Mouse (Mus musculus): Measurements from ENCODE around the gene 1810062G17Rik.

1810062G17Rik gene

DNA sequence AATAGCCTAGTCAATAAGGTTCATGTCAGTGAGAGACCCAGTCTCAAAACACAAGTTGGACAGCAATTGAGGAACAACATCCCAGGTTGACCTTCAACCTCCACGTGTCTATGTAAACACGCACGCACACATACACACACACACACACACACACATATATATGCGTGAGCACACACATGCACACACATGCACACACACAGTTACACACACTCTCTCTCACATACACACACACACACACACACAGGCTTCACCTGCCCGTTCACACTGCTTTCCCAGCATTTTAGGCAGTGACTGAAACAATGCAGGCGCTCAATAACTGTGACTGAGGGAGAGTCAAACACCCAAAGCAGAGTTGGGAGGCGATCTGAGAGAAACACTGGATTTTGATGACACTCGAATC, 29.6 kb downstream of the 1810062G17Rik start:
- no peak for DNase-seq (ENCODE audit: extremely low read depth, low read depth)

GRCm38 (mm10) chr3:36505809-36506735, 30.3 kb downstream of the 1810062G17Rik start:
- DNase-seq (ENCODE audit: extremely low read depth, low read depth): no peak

DNA sequence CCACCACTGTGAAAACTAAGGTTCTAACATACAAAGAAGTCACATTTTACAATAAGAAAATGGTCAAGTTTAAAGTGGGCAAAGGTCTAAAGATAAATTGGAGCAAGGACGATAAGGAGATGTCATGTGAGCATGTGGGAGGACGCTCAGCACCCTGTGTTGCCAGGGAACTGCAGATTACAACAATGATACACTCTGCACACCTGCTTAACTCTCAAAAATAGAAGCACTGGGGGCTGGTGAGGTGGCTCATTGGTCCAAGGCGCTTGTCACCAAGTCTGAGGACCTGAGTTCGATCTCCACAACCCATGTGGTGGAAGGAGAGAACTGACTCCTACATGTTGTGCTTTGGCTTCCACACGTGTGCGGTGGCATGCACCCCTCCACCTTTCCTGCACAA, 35.8 kb downstream of the 1810062G17Rik start:
- DNase-seq (ENCODE audit: extremely low read depth, low read depth): no peak

- no peak for DNase-seq (ENCODE audit: extremely low read depth, low read depth)
These were observed 40.5 kb downstream of the 1810062G17Rik start for GRCm38 (mm10) chr3:36516196-36516595.

DNA sequence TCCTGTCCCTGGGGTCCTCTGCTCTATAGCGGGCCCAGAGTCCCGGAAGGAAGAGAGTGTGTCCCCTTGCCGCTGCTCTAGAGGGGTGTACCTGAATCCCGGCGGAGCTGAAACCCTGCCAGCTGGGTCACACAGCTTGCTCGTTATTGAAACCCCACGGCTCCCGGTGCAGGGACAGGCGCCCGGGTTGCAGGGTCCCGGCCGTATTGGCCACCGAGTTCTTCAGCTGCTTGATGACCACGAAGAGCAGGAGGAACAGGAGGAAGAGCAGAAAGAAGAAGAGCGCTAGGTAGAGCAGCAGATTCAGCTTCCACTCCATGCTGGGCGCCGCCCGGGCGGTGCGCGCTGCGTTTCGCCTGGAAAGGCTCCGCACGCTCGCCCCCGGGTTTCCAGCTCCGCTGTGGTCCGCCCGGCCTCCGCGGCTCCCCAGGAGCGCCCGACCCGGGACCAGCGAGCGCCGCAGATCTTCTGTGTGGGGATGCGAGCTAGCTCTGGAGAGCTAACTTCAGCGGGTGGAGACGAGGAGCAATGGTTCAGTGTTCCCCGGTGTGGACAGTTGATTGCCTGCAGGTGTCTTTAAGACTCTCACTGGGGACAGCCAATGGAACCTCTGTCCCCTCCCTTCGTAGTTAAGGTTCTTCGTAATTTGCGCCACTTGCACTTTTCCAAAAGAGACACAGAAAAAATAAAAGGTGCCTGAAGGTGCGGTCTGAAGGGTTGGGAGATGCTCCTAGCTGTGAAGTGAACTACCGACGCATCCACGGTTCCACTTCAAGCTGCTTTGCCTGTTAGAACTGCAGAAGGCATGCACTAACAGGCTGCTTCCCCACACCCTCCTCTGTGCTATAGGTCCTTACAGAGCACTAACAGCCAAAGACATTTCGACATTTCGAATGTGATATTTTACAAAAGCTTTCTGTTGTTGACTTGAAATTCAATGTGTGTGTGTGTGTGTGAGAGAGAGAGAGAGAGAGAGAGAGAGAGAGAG, 45.6 kb downstream of the 1810062G17Rik start, which contains the start of gene Gm11549:
Gene Gm11549 (minus strand): TSS at position 741 of the 988 bp plus-strand sequence.
- DNase-seq (ENCODE audit: extremely low read depth, low read depth): no peak

DNA sequence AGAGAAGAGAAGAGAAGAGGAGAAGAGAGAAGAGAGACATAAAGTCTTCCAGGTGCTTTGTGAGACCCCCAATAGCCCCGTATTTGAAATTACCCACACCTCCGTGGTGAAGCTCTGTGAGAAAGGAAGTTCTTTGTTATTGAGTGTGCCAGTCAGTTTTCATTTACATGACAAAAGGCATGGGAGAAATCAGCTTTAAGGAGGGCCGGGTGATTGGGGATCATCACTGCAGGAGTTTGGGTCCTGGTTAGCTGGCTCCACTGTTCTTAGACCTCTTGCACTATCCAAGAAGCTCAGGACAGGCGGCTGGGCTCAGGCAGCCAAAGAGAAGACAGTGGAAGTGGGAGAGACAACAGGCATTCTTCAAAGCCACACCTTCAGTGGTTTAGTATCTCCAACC, 46.4 kb downstream of the 1810062G17Rik start:
- no peak for DNase-seq (ENCODE audit: extremely low read depth, low read depth)

- DNase-seq (ENCODE audit: extremely low read depth, low read depth): no peak
These were observed 48.7 kb downstream of the 1810062G17Rik start for GRCm38 (mm10) chr3:36524466-36524865.

- no peak for DNase-seq (ENCODE audit: extremely low read depth, low read depth)
These were observed 54.6 kb downstream of the 1810062G17Rik start for GRCm38 (mm10) chr3:36530345-36530744.

DNA sequence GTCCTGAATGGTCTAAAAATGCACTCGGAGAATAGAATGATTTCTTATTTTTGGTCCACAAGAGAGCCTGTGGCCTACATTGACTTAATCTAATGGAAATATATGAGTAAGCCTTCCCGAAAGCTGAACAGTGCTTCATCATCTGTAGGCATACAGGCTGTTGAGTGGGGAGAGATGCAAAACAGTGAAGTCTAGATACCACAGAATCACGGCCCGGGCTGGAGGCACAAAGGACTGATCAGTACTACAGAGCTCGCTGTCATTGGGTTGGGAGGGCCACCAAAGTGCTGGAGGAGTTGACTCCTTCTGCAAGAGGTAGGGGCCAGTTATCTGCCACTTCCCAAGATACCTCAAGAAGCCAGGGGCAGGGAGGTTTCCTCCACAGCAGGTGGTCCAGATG, 55.0 kb downstream of the 1810062G17Rik start:
- no peak for DNase-seq (ENCODE audit: extremely low read depth, low read depth)

DNA sequence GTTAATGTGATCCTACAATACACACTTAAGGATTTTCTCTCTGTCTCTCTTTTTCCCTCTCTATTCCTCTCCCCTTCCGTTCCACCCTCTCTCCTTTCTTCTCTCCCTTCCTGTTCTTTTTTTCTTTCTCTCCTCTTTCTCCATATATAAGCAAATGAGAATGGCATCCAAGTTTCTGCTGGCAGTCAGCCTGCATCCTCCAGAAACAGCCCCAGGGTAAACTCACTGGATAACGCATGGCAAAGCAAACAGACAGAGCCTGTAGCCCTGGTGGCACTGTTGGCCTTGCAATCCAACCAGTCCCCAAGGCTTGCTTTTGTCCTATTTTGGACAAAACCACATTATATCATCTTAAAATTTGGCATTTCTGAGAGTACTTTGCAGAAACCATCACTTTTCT, 55.5 kb downstream of the 1810062G17Rik start:
- DNase-seq (ENCODE audit: extremely low read depth, low read depth): no peak
